Mouse (Mus musculus) heart, embryonic 11.5 days (tissue): ENCODE data around the gene Rhot2. TPM values are rescaled to one million over a fixed set of nuclear protein-coding genes. Genes with fewer than 3 reads are reported as not detected.

Experiments used
- ATAC-seq: fragments of 200-750 bp; cut with Nextera tagmentation; replicated peaks from 2 replicates; pipeline ENCODE4 v1.8.0; 2017; ENCODE audit warnings: moderate library complexity; ENCODE audit not compliant: insufficient number of reproducible peaks, low FRiP score, low TSS enrichment
- H3K27ac ChIP-seq: fragments of 300-500 bp; sonication (generic); 2 replicates; pipeline ENCODE4 v1.5.1; 2014; ENCODE audit warnings: mild to moderate bottlenecking, low read depth, low read length
- H3K27me3 ChIP-seq: fragments of 300-500 bp; sonication (generic); 2 replicates; pipeline ENCODE4 v1.6.1; 2014; ENCODE audit warnings: mild to moderate bottlenecking, low read length, mixed read lengths; ENCODE audit not compliant: control insufficient read depth, insufficient read depth
- H3K36me3 ChIP-seq: fragments of 300-500 bp; sonication (generic); 2 replicates; pipeline ENCODE4 v1.6.1; 2014; ENCODE audit warnings: mild to moderate bottlenecking, low read length, moderate library complexity, mixed read lengths; ENCODE audit not compliant: control insufficient read depth, insufficient read depth
- H3K4me1 ChIP-seq: fragments of 300-500 bp; sonication (generic); 2 replicates; pipeline ENCODE4 v1.6.1; 2014; ENCODE audit warnings: low read length; ENCODE audit not compliant: control insufficient read depth, insufficient read depth
- H3K4me2 ChIP-seq: fragments of 300-500 bp; sonication (generic); 2 replicates; pipeline ENCODE4 v1.6.1; 2014; ENCODE audit warnings: mild to moderate bottlenecking, moderate library complexity
- H3K4me3 ChIP-seq: fragments of 300-500 bp; sonication (generic); 2 replicates; pipeline ENCODE4 v1.5.1; 2014; ENCODE audit warnings: low read depth, low read length
- H3K9ac ChIP-seq: fragments of 300-500 bp; sonication (generic); 2 replicates; pipeline ENCODE4 v1.6.1; 2014; ENCODE audit warnings: mild to moderate bottlenecking, low read depth, low read length, moderate library complexity
- H3K9me3 ChIP-seq: fragments of 300-500 bp; sonication (generic); replicated peaks from 2 replicates; pipeline ENCODE4 v1.6.1; 2016; ENCODE audit warnings: low read length; ENCODE audit not compliant: control insufficient read depth
- WGBS: fragments of 180-500 bp; shearing (Covaris S2); extraction: QIAGEN DNeasy Blood & Tissue Kit; methylation state at CpG from one replicate; pipeline ENCODE4 v1.1.7; 2014; ENCODE audit not compliant: insufficient replicate concordance; 5-methylcytosine and 5-hydroxymethylcytosine counted together
- microRNA-seq: library from miRNA; unstranded; fragments of <30 nt; microRNA quantifications from one replicate; pipeline ENCODE4, GENCODE M21; 2016; ENCODE audit warnings: borderline number of aligned reads
- polyA plus RNA-seq: library from polyadenylated mRNA; unstranded; fragments of >200 nt; fragmentation: Nextera tagmentation; extraction: Ambion mirVana; gene quantifications from 2 replicates; pipeline ENCODE4 v1.2.1, GENCODE M21; 2014

The Rhot2 gene
- polyA plus RNA-seq, 1 experiment from 2014 or later, result 11.9 TPM

GRCm38 (mm10) chr17:25795609-25796092 lies 49.0 kb downstream of the Rhot2 start, which contains the start of gene AC134908.4:
Gene AC134908.4 (minus strand): TSS chr17:25795659.
- Histone ChIP-seq H3K36me3 (no peaks in the 10 kb centered on the region), H3K27me3 (no peaks in the 10 kb centered on the region), H3K4me2 (peak within 1 kb of the TSS; percentile 99), H3K4me3 (peak within 1 kb of the TSS; percentile 55), H3K9ac (peak within 1 kb of the TSS; percentile 68), H3K4me1 (peaks cover 32% of the 10 kb centered on the region), H3K27ac (no peak within 1 kb of the TSS), H3K9me3 (no peaks in the 10 kb centered on the region)
- ATAC-seq, result no peak
- 12% methylated on average over 6 of the region's 6 CpGs for WGBS

- H3K9me3 ChIP-seq, result no peaks in the 10 kb centered on the region
- no peaks in the 10 kb centered on the region for H3K36me3 ChIP-seq
- peaks cover 34% of the 10 kb centered on the region for H3K4me1 ChIP-seq
- peak overlapping the region; percentile 55 for H3K4me3 ChIP-seq
- H3K27me3 ChIP-seq, result no peaks in the 10 kb centered on the region
- 82% methylated on average over 17 of the region's 17 CpGs for WGBS
- H3K9ac ChIP-seq, result no peak overlapping the region
- H3K4me2 ChIP-seq, result peak overlapping the region; percentile 99
- no peak for ATAC-seq
- H3K27ac ChIP-seq, result no peak overlapping the region
Observed at GRCm38 (mm10) chr17:25794998-25795397, 49.7 kb downstream of the Rhot2 start.

GRCm38 (mm10) chr17:25794197-25794596 lies 50.5 kb downstream of the Rhot2 start:
- no peak overlapping the region for H3K27ac ChIP-seq
- no peak for ATAC-seq
- H3K36me3 ChIP-seq, result peaks cover 6% of the 10 kb centered on the region; the same call in 1 of the 2 replicates
- no peak overlapping the region for H3K4me2 ChIP-seq
- WGBS, result 75% methylated on average over 13 of the region's 13 CpGs
- H3K9ac ChIP-seq, result no peak overlapping the region
- peaks cover 34% of the 10 kb centered on the region for H3K4me1 ChIP-seq
- H3K9me3 ChIP-seq, result no peaks in the 10 kb centered on the region
- no peak overlapping the region for H3K4me3 ChIP-seq
- no peaks in the 10 kb centered on the region for H3K27me3 ChIP-seq

GRCm38 (mm10) chr17:25792615-25793014 lies 52.0 kb downstream of the Rhot2 start, which contains the start of gene Fam173a:
Gene Fam173a (minus strand): TSS chr17:25792901.
- H3K4me2 ChIP-seq, result peak within 1 kb of the TSS; percentile 80
- H3K9ac ChIP-seq, result peak within 1 kb of the TSS; percentile 80
- H3K27ac ChIP-seq, result peak within 1 kb of the TSS; percentile 90
- H3K36me3 ChIP-seq, result peaks cover 9% of the 10 kb centered on the region
- no peaks in the 10 kb centered on the region for H3K9me3 ChIP-seq
- H3K4me3 ChIP-seq, result peak within 1 kb of the TSS; percentile 71
- ATAC-seq, result peak; percentile 67
- H3K4me1 ChIP-seq, result peaks cover 34% of the 10 kb centered on the region
- 1% methylated on average over 14 of the region's 14 CpGs for WGBS
- H3K27me3 ChIP-seq, result no peaks in the 10 kb centered on the region

GRCm38 (mm10) chr17:25791843-25792527 lies 52.7 kb downstream of the Rhot2 start:
- no peaks in the 10 kb centered on the region for H3K27me3 ChIP-seq
- peak overlapping the region; percentile 80 for H3K4me2 ChIP-seq
- WGBS, result under 1% methylated on average over 45 of the region's 45 CpGs
- H3K9ac ChIP-seq, result peak overlapping the region; percentile 80
- ATAC-seq, result peak; percentile 45
- H3K4me3 ChIP-seq, result peak overlapping the region; percentile 71
- H3K36me3 ChIP-seq, result peaks cover 11% of the 10 kb centered on the region
- peak overlapping the region; percentile 90 for H3K27ac ChIP-seq
- no peaks in the 10 kb centered on the region for H3K9me3 ChIP-seq
- peaks cover 34% of the 10 kb centered on the region for H3K4me1 ChIP-seq

GRCm38 (mm10) chr17:25791320-25791842 lies 53.3 kb downstream of the Rhot2 start:
- 28% methylated on average over 19 of the region's 19 CpGs for WGBS
- H3K4me3 ChIP-seq, result peak overlapping the region; percentile 71
- no peaks in the 10 kb centered on the region for H3K27me3 ChIP-seq
- H3K9me3 ChIP-seq, result no peaks in the 10 kb centered on the region
- H3K4me1 ChIP-seq, result peaks cover 34% of the 10 kb centered on the region
- no peak for ATAC-seq
- H3K4me2 ChIP-seq, result peak overlapping the region; percentile 80
- H3K27ac ChIP-seq, result no peak overlapping the region
- peaks cover 11% of the 10 kb centered on the region for H3K36me3 ChIP-seq
- H3K9ac ChIP-seq, result peak overlapping the region; percentile 80

Small RNA genes within 50 kb of the gene (microRNA-seq; reads per million reads assigned to microRNA genes)
- gene Mir3082, result 0.20 reads per million

Other genes with a start within 250 kb of the Rhot2 start
- gene Gng13, start 127.7 kb downstream of the Rhot2 start, polyA plus RNA-seq, result 2.1 and 2.7 TPM in 2 replicates
- gene Chtf18, start 117.4 kb downstream of the Rhot2 start, polyA plus RNA-seq, result 12.6 and 12.8 TPM in 2 replicates
- 11.7 and 12.9 TPM in 2 replicates for gene Rpusd1, start 117.2 kb downstream of the Rhot2 start, polyA plus RNA-seq
- gene Mslnl, start 108.8 kb downstream of the Rhot2 start, polyA plus RNA-seq, result not detected in 2 replicates
- gene Msln, start 90.5 kb downstream of the Rhot2 start, polyA plus RNA-seq, result 3.1 and 3.4 TPM in 2 replicates
- gene Narfl, start 71.1 kb downstream of the Rhot2 start, polyA plus RNA-seq, result 27.9 and 31.8 TPM in 2 replicates
- 47.2 and 52.3 TPM in 2 replicates for gene Haghl, start 59.2 kb downstream of the Rhot2 start, polyA plus RNA-seq
- 0.13 TPM in 1 of 2 replicates, not detected in the other for gene Ccdc78, start 58.3 kb downstream of the Rhot2 start, polyA plus RNA-seq
- 71.8 and 74.0 TPM in 2 replicates for gene Fam173a, start 52.0 kb downstream of the Rhot2 start, polyA plus RNA-seq
- gene AC134908.4, start 49.2 kb downstream of the Rhot2 start, polyA plus RNA-seq, result 0.29 TPM in 1 of 2 replicates, not detected in the other
- gene Metrn, start 47.7 kb downstream of the Rhot2 start, polyA plus RNA-seq, result 6.2 and 8.3 TPM in 2 replicates
- gene Fbxl16, start 35.8 kb downstream of the Rhot2 start, polyA plus RNA-seq, result 1.1 and 1.4 TPM in 2 replicates
- gene Wdr24, start 21.2 kb downstream of the Rhot2 start, polyA plus RNA-seq, result 14.4 and 17.7 TPM in 2 replicates
- 30.9 and 42.6 TPM in 2 replicates for gene Jmjd8, start 16.0 kb downstream of the Rhot2 start, polyA plus RNA-seq
- gene Stub1, start 11.4 kb downstream of the Rhot2 start, polyA plus RNA-seq, result 292 and 322 TPM in 2 replicates
- 1.9 and 2.5 TPM in 2 replicates for gene Rhbdl1, start 7.6 kb downstream of the Rhot2 start, polyA plus RNA-seq
- 0.70 and 1.1 TPM in 2 replicates for gene Gm20683, start 3.1 kb downstream of the Rhot2 start, polyA plus RNA-seq
- gene Wdr90, start 16.6 kb upstream of the Rhot2 start, polyA plus RNA-seq, result 12.3 and 14.0 TPM in 2 replicates
- 160 and 168 TPM in 2 replicates for gene Mcrip2, start 23.9 kb upstream of the Rhot2 start, polyA plus RNA-seq
- gene Mettl26, start 30.2 kb upstream of the Rhot2 start, polyA plus RNA-seq, result 42.7 and 46.0 TPM in 2 replicates
- 0.17 and 0.47 TPM in 2 replicates for gene Wfikkn1, start 36.0 kb upstream of the Rhot2 start, polyA plus RNA-seq
- gene Rab40c, start 74.9 kb upstream of the Rhot2 start, polyA plus RNA-seq, result 11.0 and 11.7 TPM in 2 replicates
- gene Pigq, start 100.1 kb upstream of the Rhot2 start, polyA plus RNA-seq, result 71.2 and 77.1 TPM in 2 replicates
- gene Nhlrc4, start 100.1 kb upstream of the Rhot2 start, polyA plus RNA-seq, result 0.34 and 0.42 TPM in 2 replicates
- 0.14 and 0.25 TPM in 2 replicates for gene A930017K11Rik, start 107.7 kb upstream of the Rhot2 start, polyA plus RNA-seq
- 12.7 and 15.2 TPM in 2 replicates for gene Capn15, start 140.9 kb upstream of the Rhot2 start, polyA plus RNA-seq
- 11.9 and 12.8 TPM in 2 replicates for gene Rab11fip3, start 224.7 kb upstream of the Rhot2 start, polyA plus RNA-seq
- gene Decr2, start 245.5 kb upstream of the Rhot2 start, polyA plus RNA-seq, result 30.5 and 34.3 TPM in 2 replicates